In genomic region chr13:90136156-90136910, GRCm38 (mm10) we compare ENCODE assay signal across 10 mouse cellular contexts. TPM values are rescaled to one million over a fixed set of nuclear protein-coding genes. Genes with fewer than 3 reads are reported as not detected.
DNase-seq lines count a peak whose midpoint lies in the region; ATAC-seq and TF ChIP-seq lines count a peak whose summit lies in the region.
"Had no signal": no experiment of that assay in that cellular context is flagged by ENCODE, and none has a peak within 500 bp of the region (broad histone marks: within the 10 kb centered on the region; RNA-seq: fewer than 3 reads in every experiment).

No protein-coding gene starts in this region.

- no peaks in the 10 kb centered on the region for H3K4me1 ChIP-seq in intestine, embryonic 16.5 days (ENCODE audit: control insufficient read depth, insufficient read depth, low read length)
- H3K4me1 ChIP-seq: megakaryocyte, embryonic 14.5 days had no signal

- TF ChIP-seq CTCF in gastrocnemius, adult 2 months (IDR thresholded peaks at IDR 0.05), result no peak
- TF ChIP-seq CTCF in left cerebral cortex, adult 2 months (IDR thresholded peaks at IDR 0.05), result no peak

- peak; percentile 12 to 45 for DNase-seq in kidney, postnatal 4 days
- no peak for DNase-seq in kidney, postnatal 25 days
- DNase-seq in cerebellum, adult 9-11 months, result peak; percentile 18
- DNase-seq in gastrocnemius, adult 2 months, result peak; percentile 39
- peak; percentile 10 to 28 for DNase-seq in left cerebral cortex, adult 2 months (ENCODE audit: extremely low spot score in 1 of 2, low spot score in 2 of 2)
- peak; percentile 22 for DNase-seq in right cerebral cortex, postnatal 25 days
- DNase-seq in adrenal gland, adult 2 months, result no peak

- H3K4me3 ChIP-seq in gastrocnemius, adult 2 months, result no peak overlapping the region
- no peak overlapping the region for H3K4me3 ChIP-seq in left cerebral cortex, adult 2 months
- no peak overlapping the region for H3K4me3 ChIP-seq in intestine, embryonic 16.5 days (ENCODE audit: low read length)
- H3K4me3 ChIP-seq: heart, adult 2 months; megakaryocyte, embryonic 14.5 days had no signal

- WGBS in intestine, embryonic 16.5 days, result 82% methylated on average over 3 of the region's 3 CpGs

- no peaks in the 10 kb centered on the region for H3K9me3 ChIP-seq in intestine, embryonic 16.5 days (ENCODE audit: control insufficient read depth, low read length)
- H3K9me3 ChIP-seq: megakaryocyte, embryonic 14.5 days had no signal

- H3K36me3 ChIP-seq in intestine, embryonic 16.5 days (ENCODE audit: control insufficient read depth, insufficient read depth, low read length), result no peaks in the 10 kb centered on the region

- no peak overlapping the region for H3K4me2 ChIP-seq in intestine, embryonic 16.5 days (ENCODE audit: low read depth, low read length)

- H3K9ac ChIP-seq in intestine, embryonic 16.5 days (ENCODE audit: low read depth, low read length), result no peak overlapping the region

- H3K27me3 ChIP-seq in intestine, embryonic 16.5 days (replicated peaks; ENCODE audit: control insufficient read depth, insufficient read depth, low read length), result no peaks in the 10 kb centered on the region
- H3K27me3 ChIP-seq: megakaryocyte, embryonic 14.5 days had no signal

- intact Hi-C loops in gastrocnemius, adult 2 months (cut with DNase I), result no loop called here
- intact Hi-C loops in left cerebral cortex, adult 2 months (cut with DNase I), result no loop called here

- no peak overlapping the region for H3K27ac ChIP-seq in gastrocnemius, adult 2 months
- H3K27ac ChIP-seq in left cerebral cortex, adult 2 months, result no peak overlapping the region
- H3K27ac ChIP-seq in intestine, embryonic 16.5 days (ENCODE audit: low read length), result no peak overlapping the region
- H3K27ac ChIP-seq: heart, adult 2 months had no signal

- ATAC-seq in intestine, embryonic 16.5 days, result no peak

RNA-seq across cellular contexts. Expression of gene Xrcc4, which starts 46.9 kb away (rescaled TPM):
- total RNA-seq in gastrocnemius, adult 2 months (2021), result 1 to 10 TPM; 8.0 to 8.1 TPM
- total RNA-seq in left cerebral cortex, adult 2 months (2021), result 10 to 100 TPM; 11.6 to 16.8 TPM
- 10 to 100 TPM; 10.0 to 14.5 TPM for total RNA-seq in adrenal gland, adult 2 months (2021)
- polyA plus RNA-seq in adrenal gland, adult 2 months (2012; rRNA removed), result 0.20 and 0.21 TPM in 2 replicates
- polyA plus RNA-seq in intestine, embryonic 16.5 days (2015; fragmentation: Nextera tagmentation; extraction: Ambion mirVana), result 12.5 and 13.9 TPM in 2 replicates

RNA-seq across cellular contexts. Expression of gene Tmem167, which starts 47.4 kb away (rescaled TPM):
- total RNA-seq in gastrocnemius, adult 2 months (2021), result 1 to 10 TPM; 8.3 to 8.4 TPM
- total RNA-seq in left cerebral cortex, adult 2 months (2021), result 10 to 100 TPM; 23.4 to 25.0 TPM
- 10 to 100 TPM; 14.3 to 16.4 TPM for total RNA-seq in adrenal gland, adult 2 months (2021)
- polyA plus RNA-seq in adrenal gland, adult 2 months (2012; rRNA removed), result 0.48 and 0.71 TPM in 2 replicates
- polyA plus RNA-seq in intestine, embryonic 16.5 days (2015; fragmentation: Nextera tagmentation; extraction: Ambion mirVana), result 46.4 and 47.9 TPM in 2 replicates

Comparison
In these comparisons a context has a peak if more than half of its experiments do, and no peak if none do; other contexts are left out.
1. DNase-seq: peak in kidney, postnatal 4 days (2 of 2), cerebellum, adult 9-11 months (single experiment), gastrocnemius, adult 2 months (single experiment), left cerebral cortex, adult 2 months (2 of 2) and right cerebral cortex, postnatal 25 days (single experiment); none in kidney, postnatal 25 days (0 of 2) and adrenal gland, adult 2 months (single experiment).